Mouse (Mus musculus): ENCODE results near the gene Olfr102. TPM values are rescaled to one million over a fixed set of nuclear protein-coding genes. Genes with fewer than 3 reads are reported as not detected.

Gene Olfr102
- polyA plus RNA-seq (2014; fragmentation: Nextera tagmentation; extraction: Ambion mirVana) = not detected in 2 replicates

- Histone ChIP-seq H3K4me2 (no peak within 1 kb of the TSS), H3K27me3 (replicated peaks; ENCODE audit: control insufficient read depth, insufficient read depth, low read length) (no peaks in the 10 kb centered on the region), H3K9ac (ENCODE audit: low read depth, low read length) (no peak within 1 kb of the TSS), H3K4me1 (replicated peaks; ENCODE audit: control insufficient read depth, insufficient read depth, low read length) (no peaks in the 10 kb centered on the region), H3K36me3 (ENCODE audit: control insufficient read depth, insufficient read depth, low read length) (no peaks in the 10 kb centered on the region), H3K27ac (ENCODE audit: low read depth, low read length) (no peak within 1 kb of the TSS), H3K9me3 (ENCODE audit: control insufficient read depth, low read length) (no peaks in the 10 kb centered on the region; the same call in 1 of the 2 replicates), H3K4me3 (ENCODE audit: low read depth, low read length) (no peak within 1 kb of the TSS)
- ATAC-seq (replicated peaks; ENCODE audit: low FRiP score) = no peak
- DNase-seq (ENCODE audit: low spot score) = no peak
Measured at GRCm38 (mm10) chr17:37316954-37317353, at the start of gene Olfr102. Olfr102 (minus strand) TSS chr17:37317054.

- H3K27ac ChIP-seq (ENCODE audit: low read depth, low read length) = no peak within 1 kb of the TSS
- H3K4me3 ChIP-seq (ENCODE audit: low read depth, low read length) = no peak within 1 kb of the TSS
- H3K27me3 ChIP-seq (replicated peaks; ENCODE audit: control insufficient read depth, insufficient read depth, low read length) = no peaks in the 10 kb centered on the region
- H3K4me1 ChIP-seq (replicated peaks; ENCODE audit: control insufficient read depth, insufficient read depth, low read length) = no peaks in the 10 kb centered on the region
- H3K9ac ChIP-seq (ENCODE audit: low read depth, low read length) = no peak within 1 kb of the TSS
- DNase-seq (ENCODE audit: low spot score) (no peak), ATAC-seq (replicated peaks; ENCODE audit: low FRiP score) (no peak)
- no peaks in the 10 kb centered on the region for H3K36me3 ChIP-seq (ENCODE audit: control insufficient read depth, insufficient read depth, low read length)
- no peak within 1 kb of the TSS for H3K4me2 ChIP-seq
- no peaks in the 10 kb centered on the region for H3K9me3 ChIP-seq (ENCODE audit: control insufficient read depth, low read length)
Measured at GRCm38 (mm10) chr17:37359282-37359681, 42.4 kb upstream of the Olfr102 start, which contains the start of gene Olfr104-ps. Olfr104-ps (plus strand) TSS chr17:37359582.

- no peaks in the 10 kb centered on the region for H3K27me3 ChIP-seq (replicated peaks; ENCODE audit: control insufficient read depth, insufficient read depth, low read length)
- H3K9ac ChIP-seq (ENCODE audit: low read depth, low read length) = no peak within 1 kb of the TSS
- H3K4me3 ChIP-seq (ENCODE audit: low read depth, low read length) = no peak within 1 kb of the TSS
- 79% methylated on average over 2 of the region's 2 CpGs for WGBS
- no peak within 1 kb of the TSS for H3K4me2 ChIP-seq
- H3K36me3 ChIP-seq (ENCODE audit: control insufficient read depth, insufficient read depth, low read length) = no peaks in the 10 kb centered on the region
- no peak for DNase-seq (ENCODE audit: low spot score)
- no peaks in the 10 kb centered on the region for H3K9me3 ChIP-seq (ENCODE audit: control insufficient read depth, low read length)
- no peaks in the 10 kb centered on the region for H3K4me1 ChIP-seq (replicated peaks; ENCODE audit: control insufficient read depth, insufficient read depth, low read length)
- H3K27ac ChIP-seq (ENCODE audit: low read depth, low read length) = no peak within 1 kb of the TSS
- ATAC-seq (replicated peaks; ENCODE audit: low FRiP score) = no peak
Measured at GRCm38 (mm10) chr17:37339598-37339997, 22.7 kb upstream of the Olfr102 start, which contains the start of gene Olfr103. Olfr103 (minus strand) TSS chr17:37339698.

GRCm38 (mm10) chr17:37310146-37310699, 6.6 kb downstream of the Olfr102 start:
- no peaks in the 10 kb centered on the region for H3K4me1 ChIP-seq (replicated peaks; ENCODE audit: control insufficient read depth, insufficient read depth, low read length)
- H3K27me3 ChIP-seq (replicated peaks; ENCODE audit: control insufficient read depth, insufficient read depth, low read length) = no peaks in the 10 kb centered on the region
- no peak overlapping the region for H3K27ac ChIP-seq (ENCODE audit: low read depth, low read length)
- H3K9me3 ChIP-seq (ENCODE audit: control insufficient read depth, low read length) = no peaks in the 10 kb centered on the region
- no peaks in the 10 kb centered on the region for H3K36me3 ChIP-seq (ENCODE audit: control insufficient read depth, insufficient read depth, low read length)
- no peak overlapping the region for H3K4me3 ChIP-seq (ENCODE audit: low read depth, low read length)
- no peak overlapping the region for H3K9ac ChIP-seq (ENCODE audit: low read depth, low read length)
- 43% methylated on average over 2 of the region's 2 CpGs for WGBS
- no peak overlapping the region for H3K4me2 ChIP-seq
- no peak for ATAC-seq (replicated peaks; ENCODE audit: low FRiP score)
- DNase-seq (ENCODE audit: low spot score) = no peak

- Histone ChIP-seq H3K4me2 (no peak overlapping the region), H3K27ac (ENCODE audit: low read depth, low read length) (no peak overlapping the region), H3K36me3 (ENCODE audit: control insufficient read depth, insufficient read depth, low read length) (no peaks in the 10 kb centered on the region), H3K4me3 (ENCODE audit: low read depth, low read length) (no peak overlapping the region), H3K27me3 (replicated peaks; ENCODE audit: control insufficient read depth, insufficient read depth, low read length) (no peaks in the 10 kb centered on the region), H3K9ac (ENCODE audit: low read depth, low read length) (no peak overlapping the region), H3K9me3 (ENCODE audit: control insufficient read depth, low read length) (no peaks in the 10 kb centered on the region), H3K4me1 (replicated peaks; ENCODE audit: control insufficient read depth, insufficient read depth, low read length) (no peaks in the 10 kb centered on the region)
- ATAC-seq (replicated peaks; ENCODE audit: low FRiP score) = no peak
- 38% methylated on average over 4 of the region's 4 CpGs for WGBS
- no peak for DNase-seq (ENCODE audit: low spot score)
Measured at GRCm38 (mm10) chr17:37308483-37308882, 8.4 kb downstream of the Olfr102 start.

GRCm38 (mm10) chr17:37304213-37304612, 12.6 kb downstream of the Olfr102 start, which contains the start of gene Olfr101:
Olfr101 (minus strand) TSS chr17:37304313.
- no peak for ATAC-seq (replicated peaks; ENCODE audit: low FRiP score)
- Histone ChIP-seq H3K36me3 (ENCODE audit: control insufficient read depth, insufficient read depth, low read length) (no peaks in the 10 kb centered on the region), H3K4me1 (replicated peaks; ENCODE audit: control insufficient read depth, insufficient read depth, low read length) (no peaks in the 10 kb centered on the region), H3K4me3 (ENCODE audit: low read depth, low read length) (no peak within 1 kb of the TSS), H3K9ac (ENCODE audit: low read depth, low read length) (no peak within 1 kb of the TSS), H3K27me3 (replicated peaks; ENCODE audit: control insufficient read depth, insufficient read depth, low read length) (no peaks in the 10 kb centered on the region), H3K9me3 (ENCODE audit: control insufficient read depth, low read length) (no peaks in the 10 kb centered on the region), H3K4me2 (no peak within 1 kb of the TSS), H3K27ac (ENCODE audit: low read depth, low read length) (no peak within 1 kb of the TSS)
- 77% methylated on average over 4 of the region's 4 CpGs for WGBS
- no peak for DNase-seq (ENCODE audit: low spot score)

GRCm38 (mm10) chr17:37283360-37283759, 33.5 kb downstream of the Olfr102 start, which contains the start of gene Olfr99:
Olfr99 (minus strand) TSS chr17:37283460.
- no peak within 1 kb of the TSS for H3K27ac ChIP-seq (ENCODE audit: low read depth, low read length)
- H3K4me3 ChIP-seq (ENCODE audit: low read depth, low read length) = no peak within 1 kb of the TSS
- H3K27me3 ChIP-seq (replicated peaks; ENCODE audit: control insufficient read depth, insufficient read depth, low read length) = no peaks in the 10 kb centered on the region
- no peaks in the 10 kb centered on the region for H3K36me3 ChIP-seq (ENCODE audit: control insufficient read depth, insufficient read depth, low read length)
- DNase-seq (ENCODE audit: low spot score) (no peak), ATAC-seq (replicated peaks; ENCODE audit: low FRiP score) (no peak)
- WGBS = 67% methylated on average over 1 of the region's 1 CpGs
- no peaks in the 10 kb centered on the region for H3K4me1 ChIP-seq (replicated peaks; ENCODE audit: control insufficient read depth, insufficient read depth, low read length)
- H3K9ac ChIP-seq (ENCODE audit: low read depth, low read length) = no peak within 1 kb of the TSS
- no peak within 1 kb of the TSS for H3K4me2 ChIP-seq
- no peaks in the 10 kb centered on the region for H3K9me3 ChIP-seq (ENCODE audit: control insufficient read depth, low read length)

GRCm38 (mm10) chr17:37280331-37280730, 36.5 kb downstream of the Olfr102 start:
- no peak overlapping the region for H3K4me3 ChIP-seq (ENCODE audit: low read depth, low read length)
- no peak overlapping the region for H3K9ac ChIP-seq (ENCODE audit: low read depth, low read length)
- no peaks in the 10 kb centered on the region for H3K27me3 ChIP-seq (replicated peaks; ENCODE audit: control insufficient read depth, insufficient read depth, low read length)
- WGBS = 75% methylated on average over 1 of the region's 1 CpGs
- H3K4me2 ChIP-seq = no peak overlapping the region
- H3K27ac ChIP-seq (ENCODE audit: low read depth, low read length) = no peak overlapping the region
- ATAC-seq (replicated peaks; ENCODE audit: low FRiP score) = no peak
- no peaks in the 10 kb centered on the region for H3K4me1 ChIP-seq (replicated peaks; ENCODE audit: control insufficient read depth, insufficient read depth, low read length)
- H3K9me3 ChIP-seq (ENCODE audit: control insufficient read depth, low read length) = no peaks in the 10 kb centered on the region
- H3K36me3 ChIP-seq (ENCODE audit: control insufficient read depth, insufficient read depth, low read length) = no peaks in the 10 kb centered on the region
- DNase-seq (ENCODE audit: low spot score) = no peak

- no peak for ATAC-seq (replicated peaks; ENCODE audit: low FRiP score)
- H3K9ac ChIP-seq (ENCODE audit: low read depth, low read length) = no peak overlapping the region
- no peaks in the 10 kb centered on the region for H3K27me3 ChIP-seq (replicated peaks; ENCODE audit: control insufficient read depth, insufficient read depth, low read length)
- H3K4me3 ChIP-seq (ENCODE audit: low read depth, low read length) = no peak overlapping the region
- H3K4me1 ChIP-seq (replicated peaks; ENCODE audit: control insufficient read depth, insufficient read depth, low read length) = no peaks in the 10 kb centered on the region
- no peak for DNase-seq (ENCODE audit: low spot score)
- H3K4me2 ChIP-seq = no peak overlapping the region
- H3K36me3 ChIP-seq (ENCODE audit: control insufficient read depth, insufficient read depth, low read length) = no peaks in the 10 kb centered on the region
- H3K9me3 ChIP-seq (ENCODE audit: control insufficient read depth, low read length) = no peaks in the 10 kb centered on the region
- H3K27ac ChIP-seq (ENCODE audit: low read depth, low read length) = no peak overlapping the region
Measured at GRCm38 (mm10) chr17:37276573-37276972, 40.3 kb downstream of the Olfr102 start.
